ENCODE assay signal across 27 mouse cellular contexts in genomic region chr10:56836130-56836529, GRCm38 (mm10).
"Had no signal": no experiment of that assay in that cellular context is flagged by ENCODE, and none has a peak within 500 bp of the region (broad histone marks: within the 10 kb centered on the region; RNA-seq: fewer than 3 reads in every experiment).

No protein-coding gene starts in this region.

- DNase-seq: gastrocnemius, adult 2 months; gastrocnemius, postnatal 10 days; gastrocnemius, postnatal 25 days; heart, postnatal 4 days; kidney, adult 18-20 months; kidney, adult 8-10 months; kidney, postnatal 10 days; kidney, postnatal 25 days; kidney, postnatal 4 days; liver; liver, embryonic 13.5 days had no signal

- H3K9me3 ChIP-seq: heart, embryonic 13.5 days; heart, embryonic 15.5 days; hindbrain, embryonic 10.5 days; hindbrain, embryonic 12.5 days; intestine, embryonic 15.5 days; limb, embryonic 10.5 days; limb, embryonic 12.5 days; liver, embryonic 13.5 days; liver, embryonic 15.5 days had no signal

- H3K4me2 ChIP-seq: heart, embryonic 13.5 days; heart, embryonic 15.5 days; hindbrain, embryonic 12.5 days; hindbrain, embryonic 14.5 days; intestine, embryonic 15.5 days; limb, embryonic 12.5 days; liver, embryonic 11.5 days; liver, embryonic 13.5 days; liver, embryonic 15.5 days had no signal

- H3K4me1 ChIP-seq: hindbrain, embryonic 10.5 days; hindbrain, embryonic 12.5 days; intestine, embryonic 15.5 days; liver, embryonic 13.5 days; liver, embryonic 15.5 days had no signal

- ATAC-seq: forebrain, embryonic 16.5 days; hindbrain, embryonic 16.5 days; inflammation-experienced regulatory T-cells, adult 6 months; intestine, embryonic 15.5 days; intestine, postnatal 0 days had no signal

- H3K27ac ChIP-seq: gastrocnemius, adult 2 months; heart, embryonic 13.5 days; heart, embryonic 15.5 days; hindbrain, embryonic 10.5 days; hindbrain, embryonic 12.5 days; hindbrain, embryonic 14.5 days; intestine, embryonic 15.5 days; layer of hippocampus, adult 2 months; left cerebral cortex, adult 2 months; limb, embryonic 10.5 days; limb, embryonic 12.5 days; liver, embryonic 13.5 days; liver, embryonic 15.5 days had no signal

- H3K4me3 ChIP-seq: gastrocnemius, adult 2 months; heart, embryonic 13.5 days; heart, embryonic 15.5 days; hindbrain, embryonic 10.5 days; hindbrain, embryonic 12.5 days; intestine, embryonic 15.5 days; layer of hippocampus, adult 2 months; left cerebral cortex, adult 2 months; limb, embryonic 10.5 days; limb, embryonic 12.5 days; liver, embryonic 13.5 days; liver, embryonic 15.5 days had no signal

- H3K27me3 ChIP-seq: heart, embryonic 13.5 days; heart, embryonic 15.5 days; hindbrain, embryonic 12.5 days; intestine, embryonic 15.5 days; limb, embryonic 12.5 days; liver, embryonic 13.5 days; liver, embryonic 15.5 days had no signal

- H3K9ac ChIP-seq: heart, embryonic 13.5 days; heart, embryonic 15.5 days; hindbrain, embryonic 12.5 days; hindbrain, embryonic 14.5 days; intestine, embryonic 15.5 days; limb, embryonic 12.5 days; liver, embryonic 13.5 days; liver, embryonic 15.5 days had no signal

- H3K36me3 ChIP-seq: heart, embryonic 13.5 days; heart, embryonic 15.5 days; hindbrain, embryonic 10.5 days; hindbrain, embryonic 12.5 days; intestine, embryonic 15.5 days; limb, embryonic 10.5 days; limb, embryonic 12.5 days; liver, embryonic 13.5 days; liver, embryonic 15.5 days had no signal
